ENCODE assay signal across 19 mouse cellular contexts in the genomic region with DNA sequence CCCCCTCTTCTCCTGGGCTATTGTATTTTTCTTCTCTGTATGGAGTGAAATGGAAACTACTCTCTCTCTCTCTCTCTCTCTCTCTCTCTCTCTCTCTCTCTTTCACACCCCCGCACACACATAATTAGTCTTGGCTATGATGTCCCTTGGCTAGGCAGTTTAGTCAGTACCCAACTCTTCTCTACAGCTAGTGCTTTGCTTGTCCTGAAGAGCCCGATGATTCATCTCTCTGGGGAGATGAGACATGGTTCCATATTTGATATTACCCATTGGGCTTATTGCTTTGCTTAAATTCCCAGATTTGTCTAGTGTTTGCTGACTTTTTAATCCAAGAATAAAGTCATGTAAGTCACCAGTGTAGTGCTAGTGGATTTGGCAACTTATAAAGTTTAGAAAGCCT.
A peak's percentile ranks its signal among the peaks of the same experiment; 100 is the strongest.
DNase-seq lines count a peak whose midpoint lies in the region; ATAC-seq and TF ChIP-seq lines count a peak whose summit lies in the region.
"Had no signal": no experiment of that assay in that cellular context is flagged by ENCODE, and none has a peak within 500 bp of the region (broad histone marks: within the 10 kb centered on the region; RNA-seq: fewer than 3 reads in every experiment).

No protein-coding gene starts in this region.

- H3K4me1 ChIP-seq in heart, embryonic 11.5 days (ENCODE audit: control insufficient read depth, insufficient read depth, low read length): no peaks in the 10 kb centered on the region
- peaks cover 0 to 10% of the 10 kb centered on the region in 2 experiments; a peak in 2 of 4 replicates for H3K4me1 ChIP-seq in CH12.LX (ENCODE audit: control insufficient read depth in 1 of 2, insufficient read depth in 2 of 2)
- H3K4me1 ChIP-seq in liver, embryonic 11.5 days (replicated peaks; ENCODE audit: control insufficient read depth, insufficient read depth, low read length): no peaks in the 10 kb centered on the region; the same call in 1 of the 2 replicates
- H3K4me1 ChIP-seq: hindbrain, embryonic 12.5 days had no signal

- TF ChIP-seq RAD21 in CH12.LX (IDR thresholded peaks at IDR 0.05; ENCODE audit: low read depth, low read length): no peak

- H3K79me2 ChIP-seq in CH12.LX (replicated peaks; ENCODE audit: control insufficient read depth, extremely low read depth, insufficient read depth, poor library complexity, severe bottlenecking): no peaks in the 10 kb centered on the region

- no peak overlapping the region for H3K4me3 ChIP-seq in heart, embryonic 11.5 days (ENCODE audit: low read depth, low read length)
- no peak overlapping the region for H3K4me3 ChIP-seq in left cerebral cortex, adult 2 months
- H3K4me3 ChIP-seq in CH12.LX (replicated peaks in 1 of 3; ENCODE audit: low read depth in 2 of 3, low read length in 2 of 3, poor library complexity in 1 of 3): no peak overlapping the region
- no peak overlapping the region for H3K4me3 ChIP-seq in liver, embryonic 11.5 days (ENCODE audit: low read depth, low read length)
- H3K4me3 ChIP-seq: embryonic facial prominence, embryonic 10.5 days; erythroblast, embryonic 14.5 days; forebrain, embryonic 15.5 days; hindbrain, embryonic 12.5 days; liver, embryonic 12.5 days; midbrain, embryonic 12.5 days had no signal

- peak; percentile 95 for DNase-seq in heart, adult 11 months
- no peak for DNase-seq in left cerebral cortex, adult 2 months (ENCODE audit: extremely low spot score in 1 of 2, low spot score in 2 of 2)
- no peak for DNase-seq in left cerebral cortex, adult 11 months (ENCODE audit: low spot score)
- DNase-seq in CH12.LX (ENCODE audit: extremely low read depth): peak; percentile 17
- DNase-seq in heart, postnatal 25 days (ENCODE audit: low spot score): peak; percentile 34
- no peak for DNase-seq in ovary, postnatal 14 days (ENCODE audit: low spot score)
- DNase-seq in liver, embryonic 11.5 days (ENCODE audit: low spot score): no peak
- DNase-seq: cerebellum, postnatal 36 days; kidney, postnatal 10 days; layer of hippocampus, adult 9-11 months; lung, postnatal 36 days; thymus, adult 18-20 months had no signal

- intact Hi-C loops in left cerebral cortex, adult 2 months (cut with DNase I): no loop called here
- intact Hi-C loops in heart, postnatal 25 days (cut with DNase I): no loop called here

- no peaks in the 10 kb centered on the region for H3K36me3 ChIP-seq in heart, embryonic 11.5 days (ENCODE audit: control insufficient read depth, insufficient read depth, low read length)
- no peaks in the 10 kb centered on the region for H3K36me3 ChIP-seq in CH12.LX (replicated peaks in 1 of 2; ENCODE audit: control insufficient read depth in 1 of 2, insufficient read depth in 1 of 2, low read length in 1 of 2)
- H3K36me3 ChIP-seq in liver, embryonic 11.5 days (ENCODE audit: control insufficient read depth, insufficient read depth, low read length): no peaks in the 10 kb centered on the region
- H3K36me3 ChIP-seq: liver, embryonic 12.5 days had no signal

- TF ChIP-seq POLR2A in CH12.LX (IDR thresholded peaks at IDR 0.05; ENCODE audit: low read depth, low read length): no peak

- no peaks in the 10 kb centered on the region for H3K27me3 ChIP-seq in heart, embryonic 11.5 days (ENCODE audit: control insufficient read depth, insufficient read depth, low read length)
- H3K27me3 ChIP-seq in CH12.LX (replicated peaks): no peaks in the 10 kb centered on the region
- no peaks in the 10 kb centered on the region for H3K27me3 ChIP-seq in liver, embryonic 11.5 days (replicated peaks; ENCODE audit: control insufficient read depth, insufficient read depth, low read length)
- H3K27me3 ChIP-seq: forebrain, embryonic 15.5 days; hindbrain, embryonic 12.5 days; liver, embryonic 12.5 days; midbrain, embryonic 12.5 days had no signal

- no peak overlapping the region for H3K27ac ChIP-seq in heart, embryonic 11.5 days (ENCODE audit: low read depth, low read length)
- H3K27ac ChIP-seq in left cerebral cortex, adult 2 months: peak overlapping the region; percentile 50; the same call in 1 of the 2 replicates
- no peak overlapping the region for H3K27ac ChIP-seq in CH12.LX (ENCODE audit: insufficient read depth, low read depth)
- no peak overlapping the region for H3K27ac ChIP-seq in liver, embryonic 11.5 days (ENCODE audit: low read depth, low read length)
- H3K27ac ChIP-seq: embryonic facial prominence, embryonic 10.5 days; forebrain, embryonic 15.5 days; hindbrain, embryonic 12.5 days; liver, embryonic 12.5 days; midbrain, embryonic 12.5 days had no signal

- 83% methylated on average over 2 of the region's 2 CpGs for WGBS in heart, embryonic 11.5 days (ENCODE audit: insufficient replicate concordance)
- WGBS in liver, embryonic 11.5 days: 83% methylated on average over 2 of the region's 2 CpGs

- no peak overlapping the region for H3K4me2 ChIP-seq in heart, embryonic 11.5 days
- no peak overlapping the region for H3K4me2 ChIP-seq in CH12.LX (ENCODE audit: insufficient read depth, low read depth, poor library complexity, severe bottlenecking)
- H3K4me2 ChIP-seq in liver, embryonic 11.5 days: no peak overlapping the region
- H3K4me2 ChIP-seq: forebrain, embryonic 15.5 days; hindbrain, embryonic 12.5 days; liver, embryonic 12.5 days; midbrain, embryonic 12.5 days had no signal

- no peak for TF ChIP-seq EP300 in CH12.LX (IDR thresholded peaks at IDR 0.05; ENCODE audit: low read length)

- in situ Hi-C loops in CH12.LX (cut with MboI; ENCODE audit: low pct_ligation_motif_present, low pct_unique_long_range_greater_than_20kb, low sequenced_read_pairs): no loop called here

- H3K9ac ChIP-seq in heart, embryonic 11.5 days (ENCODE audit: low read depth, low read length): no peak overlapping the region
- H3K9ac ChIP-seq in CH12.LX (ENCODE audit: insufficient read depth, low read depth): no peak overlapping the region
- no peak overlapping the region for H3K9ac ChIP-seq in liver, embryonic 11.5 days (ENCODE audit: low read depth, low read length)
- H3K9ac ChIP-seq: forebrain, embryonic 15.5 days; hindbrain, embryonic 12.5 days; liver, embryonic 12.5 days; midbrain, embryonic 12.5 days had no signal

- peaks cover 9% of the 10 kb centered on the region for H3K9me3 ChIP-seq in heart, embryonic 11.5 days (replicated peaks; ENCODE audit: control insufficient read depth, low read length)
- peaks cover 16% of the 10 kb centered on the region for H3K9me3 ChIP-seq in CH12.LX (replicated peaks; ENCODE audit: low read length)
- H3K9me3 ChIP-seq in liver, embryonic 11.5 days (ENCODE audit: control insufficient read depth, low read length): peaks cover 10% of the 10 kb centered on the region

- ATAC-seq in heart, embryonic 11.5 days (replicated peaks; ENCODE audit: insufficient number of reproducible peaks, low FRiP score, low TSS enrichment): no peak
- no peak for ATAC-seq in liver, embryonic 11.5 days (replicated peaks; ENCODE audit: low FRiP score)
- ATAC-seq: forebrain, embryonic 15.5 days; liver, embryonic 12.5 days had no signal

- no peak for TF ChIP-seq CTCF in left cerebral cortex, adult 2 months (IDR thresholded peaks at IDR 0.05)
- TF ChIP-seq CTCF in CH12.LX (conservative IDR thresholded peaks at IDR 0.05 in 1 of 2, IDR thresholded peaks at IDR 0.05 in 1 of 2; ENCODE audit: low read depth in 2 of 2, low read length in 2 of 2): no peak

- dilution Hi-C loops in CH12.LX (cut with MboI; ENCODE audit: extremely low pct_ligation_motif_present, extremely low pct_unique_long_range_greater_than_20kb, low sequenced_read_pairs): no loop called here

TF ChIP-seq in CH12.LX, 34 proteins besides CTCF, POLR2A, EP300 and RAD21:
- no peak for TF ChIP-seq SIN3A (IDR thresholded peaks at IDR 0.05; ENCODE audit: low read length)
- TF ChIP-seq ELF1 (IDR thresholded peaks at IDR 0.05; ENCODE audit: low read depth, low read length): no peak
- TF ChIP-seq ZKSCAN1 (IDR thresholded peaks at IDR 0.05; ENCODE audit: borderline replicate concordance, low read depth, low read length): no peak
- TF ChIP-seq MXI1 (IDR thresholded peaks at IDR 0.05; ENCODE audit: low read depth, low read length): no peak
- TF ChIP-seq RCOR1 (conservative IDR thresholded peaks at IDR 0.05; ENCODE audit: low read depth, low read length): no peak
- TF ChIP-seq USF1 (IDR thresholded peaks at IDR 0.05; ENCODE audit: low read depth, low read length): no peak
- TF ChIP-seq CHD2 (IDR thresholded peaks at IDR 0.05; ENCODE audit: low read length): no peak
- TF ChIP-seq ZNF384 (IDR thresholded peaks at IDR 0.05; ENCODE audit: low read depth, low read length): no peak
- TF ChIP-seq MAFK (IDR thresholded peaks at IDR 0.05; ENCODE audit: insufficient replicate concordance, low read length): no peak
- TF ChIP-seq E2F4 (IDR thresholded peaks at IDR 0.05; ENCODE audit: insufficient replicate concordance, low read depth, low read length): no peak
- TF ChIP-seq SMC3 (IDR thresholded peaks at IDR 0.05; ENCODE audit: low read depth, low read length): no peak
- TF ChIP-seq USF2 (conservative IDR thresholded peaks at IDR 0.05; ENCODE audit: low read depth, low read length): no peak
- TF ChIP-seq ZMIZ1 (IDR thresholded peaks at IDR 0.05; ENCODE audit: low read depth, low read length): no peak
- no peak for TF ChIP-seq GABPA (IDR thresholded peaks at IDR 0.05; ENCODE audit: insufficient replicate concordance, low read depth, low read length)
- no peak for TF ChIP-seq KAT2A (IDR thresholded peaks at IDR 0.05; ENCODE audit: insufficient replicate concordance, low read length)
- TF ChIP-seq NELFE (IDR thresholded peaks at IDR 0.05; ENCODE audit: low read depth, low read length): no peak
- no peak for TF ChIP-seq TBP (conservative IDR thresholded peaks at IDR 0.05; ENCODE audit: low read depth, low read length)
- no peak for TF ChIP-seq TCF12 (IDR thresholded peaks at IDR 0.05; ENCODE audit: low read depth, low read length)
- TF ChIP-seq ZC3H11A (IDR thresholded peaks at IDR 0.05; ENCODE audit: low read depth, low read length): no peak

Comparison
In these comparisons a context has a peak if more than half of its experiments do, and no peak if none do; other contexts are left out.
1. DNase-seq: peak in heart, adult 11 months (single experiment), CH12.LX (single experiment) and heart, postnatal 25 days (single experiment); none in left cerebral cortex, adult 2 months (0 of 2), left cerebral cortex, adult 11 months (single experiment), ovary, postnatal 14 days (single experiment) and liver, embryonic 11.5 days (single experiment).